Mouse (Mus musculus): Measurements from ENCODE around the gene Onecut3. TPM values are rescaled to one million over a fixed set of nuclear protein-coding genes. Genes with fewer than 3 reads are reported as not detected.

The Onecut3 gene
- total RNA-seq, 2 experiments from 2014 or later: not detected

GRCm38 (mm10) chr10:80503599-80504220 lies 9.1 kb downstream of the Onecut3 start:
- no peak for DNase-seq (ENCODE audit: low spot score in 2 of 2)

DNA sequence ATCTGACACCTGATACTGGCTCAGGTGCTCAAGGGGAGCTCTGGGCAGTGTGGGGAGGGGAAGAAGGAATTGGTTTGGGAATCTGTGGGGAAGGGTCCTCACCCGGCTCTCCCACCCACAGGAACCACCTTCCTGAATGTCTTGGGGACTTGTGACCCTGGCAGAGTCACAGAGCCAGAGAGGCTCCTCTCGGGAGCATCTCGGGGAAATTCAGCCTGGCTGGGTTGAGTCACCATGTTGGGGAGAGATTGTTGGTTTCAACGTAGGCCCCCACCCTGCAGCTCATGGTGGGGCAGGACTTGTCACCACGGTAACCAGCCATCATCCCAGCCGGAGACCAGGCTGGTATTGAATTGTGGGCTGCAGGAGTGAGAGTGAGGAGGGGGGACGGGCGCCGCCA lies 10.1 kb downstream of the Onecut3 start:
- DNase-seq (ENCODE audit: low spot score in 2 of 2): no peak

DNA sequence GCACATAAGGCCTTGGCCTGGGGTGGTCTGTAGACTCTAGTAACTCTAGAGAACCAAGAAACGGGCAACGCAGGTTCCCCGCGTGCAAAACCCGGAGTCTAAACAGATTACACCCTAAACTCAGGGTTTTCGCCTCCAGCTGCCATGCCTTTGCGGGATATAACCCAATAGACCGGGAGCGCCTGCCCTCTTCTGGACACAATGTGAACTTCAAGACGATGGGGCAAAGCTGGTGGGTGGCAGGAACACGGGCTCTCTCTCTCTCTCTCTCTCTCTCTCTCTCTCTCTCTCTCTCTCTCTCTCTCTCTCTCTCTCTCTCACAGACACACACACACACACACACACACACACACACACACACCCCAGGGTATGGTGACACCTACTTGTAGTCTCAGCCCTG lies 11.6 kb downstream of the Onecut3 start:
- peak; percentile 35 to 71 for DNase-seq (ENCODE audit: low spot score in 2 of 2)

DNA sequence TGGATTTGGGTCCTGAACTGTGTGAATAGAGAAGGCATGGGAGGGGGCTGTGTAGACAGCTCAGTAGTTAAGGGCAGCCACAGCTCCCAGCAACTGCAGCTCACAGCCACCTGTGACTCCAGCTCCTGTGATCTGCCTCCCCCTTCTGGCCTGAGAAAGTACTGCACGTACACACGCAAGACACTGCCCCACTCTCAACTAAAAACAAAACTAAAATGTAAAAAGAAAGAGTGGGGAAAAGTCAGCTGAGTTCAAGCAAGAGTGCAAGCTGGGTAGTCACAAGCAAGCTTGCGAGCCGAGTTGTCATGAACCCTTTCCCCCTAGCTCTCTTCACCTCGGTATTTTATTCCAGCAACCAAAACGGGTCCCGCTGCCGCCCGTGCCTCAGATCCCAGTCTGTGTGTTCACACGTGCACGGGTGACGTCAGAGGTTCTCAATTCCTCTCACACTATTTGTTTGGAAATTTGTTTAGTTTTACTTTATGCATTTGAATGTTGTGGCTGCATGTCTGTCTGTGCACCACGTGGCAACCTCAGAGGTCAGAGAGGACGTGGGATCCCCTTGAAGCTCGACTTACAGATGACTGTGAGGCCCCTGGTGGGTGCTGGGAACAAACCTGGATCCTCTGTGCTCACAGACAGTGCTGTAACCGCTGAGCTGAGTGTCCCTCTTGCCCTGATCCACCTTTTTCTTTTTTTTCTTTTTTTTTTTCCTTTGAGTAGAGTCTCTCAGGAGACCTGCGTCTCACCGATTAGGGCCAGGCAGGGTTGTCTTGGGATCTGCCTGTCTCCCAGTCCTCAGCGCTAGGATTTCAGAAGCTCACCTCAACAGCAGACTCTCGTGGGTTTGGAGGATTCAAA lies 15.0 kb downstream of the Onecut3 start:
- peak; percentile 74 to 88 for DNase-seq (ENCODE audit: low spot score in 2 of 2)

DNA sequence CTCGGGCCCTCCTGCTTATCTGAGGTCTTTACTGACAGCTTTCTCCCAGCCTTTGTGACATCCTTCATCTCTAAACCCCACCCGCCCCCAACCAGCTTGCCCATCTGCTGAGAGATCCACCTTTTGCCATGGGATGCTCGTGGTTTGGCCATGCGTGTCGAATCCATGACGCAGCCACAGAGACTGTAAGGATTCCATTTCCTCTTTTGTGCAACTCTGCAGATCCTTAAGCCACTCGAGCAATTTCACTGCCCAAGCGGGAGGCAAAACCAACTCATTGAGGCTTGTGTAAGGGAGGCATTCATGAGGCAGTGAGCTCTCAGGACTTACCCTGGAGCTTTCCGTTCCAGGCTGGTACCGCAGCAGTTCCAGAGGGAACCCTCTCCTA lies 15.6 kb downstream of the Onecut3 start:
- no peak for DNase-seq (ENCODE audit: low spot score in 2 of 2)

DNA sequence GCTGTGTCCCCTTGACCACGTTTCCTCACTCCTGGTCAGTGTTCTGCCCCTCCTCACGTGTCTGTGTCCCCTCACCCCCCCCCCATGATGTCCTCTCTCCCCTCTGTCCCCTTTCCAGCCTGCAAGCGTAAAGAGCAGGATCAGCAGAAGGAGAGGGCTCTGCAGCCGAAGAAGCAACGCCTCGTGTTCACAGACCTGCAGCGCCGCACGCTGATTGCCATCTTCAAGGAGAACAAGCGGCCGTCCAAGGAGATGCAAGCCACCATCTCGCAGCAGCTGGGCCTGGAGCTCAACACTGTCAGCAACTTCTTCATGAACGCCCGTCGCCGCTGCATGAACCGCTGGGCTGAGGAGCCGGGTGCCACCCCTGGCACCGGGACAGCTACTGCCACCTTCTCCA lies 19.1 kb downstream of the Onecut3 start:
- DNase-seq (ENCODE audit: low spot score in 2 of 2): no peak

GRCm38 (mm10) chr10:80519287-80519686 lies 24.7 kb downstream of the Onecut3 start:
- no peak for DNase-seq (ENCODE audit: low spot score in 2 of 2)

GRCm38 (mm10) chr10:80523299-80523698 lies 28.7 kb downstream of the Onecut3 start:
- DNase-seq (ENCODE audit: low spot score in 2 of 2): no peak

- no peak for DNase-seq (ENCODE audit: low spot score in 2 of 2)
Measured at GRCm38 (mm10) chr10:80526172-80526571, 31.5 kb downstream of the Onecut3 start.

GRCm38 (mm10) chr10:80532783-80533182 lies 38.1 kb downstream of the Onecut3 start:
- DNase-seq (ENCODE audit: low spot score in 2 of 2): no peak

- no peak for DNase-seq (ENCODE audit: low spot score in 2 of 2)
Measured at GRCm38 (mm10) chr10:80533704-80534103, 39.1 kb downstream of the Onecut3 start.

DNA sequence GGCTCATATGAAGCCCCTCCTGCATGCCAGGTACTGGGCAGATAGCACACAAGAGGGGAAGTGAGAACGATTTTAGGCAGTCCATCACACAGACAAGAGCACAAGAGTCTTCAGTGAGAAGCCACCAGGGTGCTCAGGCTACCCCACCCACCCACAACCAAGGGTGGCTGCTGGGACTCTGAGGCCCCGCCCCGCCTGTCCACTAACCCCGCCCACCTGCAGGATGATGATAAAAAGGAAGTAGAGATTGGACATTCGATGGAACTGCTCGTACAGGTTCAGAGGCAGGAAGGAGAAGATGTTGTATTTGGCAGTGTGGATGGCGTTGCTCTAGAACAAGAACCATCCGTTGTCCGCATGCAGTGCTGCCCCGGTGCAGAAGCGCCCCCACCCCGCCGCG lies 40.4 kb downstream of the Onecut3 start:
- DNase-seq (ENCODE audit: low spot score in 2 of 2): no peak

GRCm38 (mm10) chr10:80535711-80536110 lies 41.1 kb downstream of the Onecut3 start:
- no peak for DNase-seq (ENCODE audit: low spot score in 2 of 2)

- no peak for DNase-seq (ENCODE audit: low spot score in 2 of 2)
Measured at GRCm38 (mm10) chr10:80538180-80538579, 43.5 kb downstream of the Onecut3 start.

GRCm38 (mm10) chr10:80538710-80539394 lies 44.2 kb downstream of the Onecut3 start, which contains the start of gene Atp8b3:
Gene Atp8b3 (minus strand): TSS chr10:80539124.
- peak in 1 of 2 experiments; percentile 28 for DNase-seq (ENCODE audit: low spot score in 2 of 2)

- no peak for DNase-seq (ENCODE audit: low spot score in 2 of 2)
Measured at GRCm38 (mm10) chr10:80539493-80539892, 44.9 kb downstream of the Onecut3 start.

GRCm38 (mm10) chr10:80543873-80544272 lies 49.2 kb downstream of the Onecut3 start:
- DNase-seq (ENCODE audit: low spot score in 2 of 2): peak; percentile 18 to 19

- no peak for DNase-seq (ENCODE audit: low spot score in 2 of 2)
Measured at GRCm38 (mm10) chr10:80545590-80545989, 51.0 kb downstream of the Onecut3 start.

- DNase-seq (ENCODE audit: low spot score in 2 of 2): no peak
Measured at GRCm38 (mm10) chr10:80546945-80547344, 52.3 kb downstream of the Onecut3 start.

DNA sequence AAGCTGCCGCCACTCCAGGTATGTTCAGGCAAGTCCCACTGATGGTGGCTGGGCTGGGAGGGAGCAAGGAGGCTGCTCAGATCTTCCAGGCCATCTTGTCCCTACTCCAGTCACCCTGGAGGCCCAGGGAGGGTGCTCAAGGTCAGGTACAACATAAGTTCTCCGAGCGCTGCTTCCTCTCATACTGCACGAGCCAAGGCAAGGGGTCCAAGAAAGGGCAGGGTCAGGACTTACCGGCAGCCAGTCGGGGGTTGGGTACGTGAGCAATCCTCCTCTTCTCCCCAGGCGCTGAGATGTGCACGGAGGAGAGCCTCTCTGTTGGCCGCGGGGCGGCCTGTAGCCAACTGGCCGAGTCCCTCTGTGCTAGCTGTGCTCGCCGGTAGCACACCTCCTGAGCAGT lies 52.9 kb downstream of the Onecut3 start:
- no peak for DNase-seq (ENCODE audit: low spot score in 2 of 2)

- DNase-seq (ENCODE audit: low spot score in 2 of 2): peak; percentile 61 to 64
Measured at GRCm38 (mm10) chr10:80548428-80549006, 53.9 kb downstream of the Onecut3 start.

GRCm38 (mm10) chr10:80549279-80549678 lies 54.6 kb downstream of the Onecut3 start:
- DNase-seq (ENCODE audit: low spot score in 2 of 2): no peak

Measured in left cerebral cortex, adult 18-20 months (tissue).